Mouse (Mus musculus) heart, postnatal 0 days (tissue): ENCODE data around the gene Gba2.

Source experiments
- CTCF ChIP-seq: IDR thresholded peaks from 2 replicates; pipeline ENCODE4 v1.5.1; 2016; ENCODE audit warnings: antibody characterized with exemption, control low read depth, low read depth
- EP300 ChIP-seq: IDR thresholded peaks from 2 replicates; pipeline ENCODE4 v1.6.1; 2016; ENCODE audit warnings: antibody characterized with exemption, low read depth

GRCm38 (mm10) chr4:43579256-43579655 is 583 bp upstream of the Gba2 start:
- TF ChIP-seq EP300: no peak
- no peak for TF ChIP-seq CTCF
